Mouse (Mus musculus): ENCODE measurements around the gene Cfap97.

DNA sequence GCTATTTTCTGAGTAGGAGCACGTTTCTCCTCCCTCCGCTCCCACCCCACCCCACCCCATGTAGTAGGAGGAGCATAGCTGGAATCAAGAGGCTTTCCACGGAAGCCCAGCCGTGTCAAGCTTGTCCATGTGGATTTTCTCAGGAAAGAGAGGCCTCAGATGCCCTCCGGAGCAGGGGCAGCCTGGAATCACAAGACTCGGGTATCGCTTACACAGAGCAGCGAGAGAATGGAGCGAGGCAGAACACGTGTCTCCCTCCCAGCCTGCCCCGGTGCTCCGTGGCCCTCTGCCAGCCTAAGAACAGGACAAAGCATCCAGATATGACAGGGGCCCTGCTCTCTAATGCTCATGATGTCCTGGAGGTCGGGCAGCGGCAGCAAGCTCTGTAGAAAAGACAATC lies 65.3 kb downstream of the Cfap97 start:
- TF ChIP-seq POLR2A (IDR thresholded peaks at IDR 0.05; ENCODE audit: extremely low read depth, insufficient read depth, low read length) = peak; percentile 23; the same call in 1 of the 2 replicates
- TF ChIP-seq CTCF (IDR thresholded peaks at IDR 0.05; ENCODE audit: extremely low read depth, insufficient read depth, low read length) = no peak
